Mouse (Mus musculus) spleen, adult 2 months (tissue): Measurements from ENCODE around the gene Camk1g. TPM values are rescaled to one million over a fixed set of nuclear protein-coding genes. Genes with fewer than 3 reads are reported as not detected.

Experiments used
- DNase-seq, 2 experiments: peaks; one replicate each; pipeline versions ENCODE4 v3.0.0 to v3.0.0-alpha.2; 2012 to 2021; ENCODE audit warnings: low spot score in 2 of 2, low read depth in 1 of 2
- H3K27ac ChIP-seq: fragments of 200-500 bp; 2 replicates; pipeline ENCODE4 v1.5.1; 2012; ENCODE audit warnings: low read length, inconsistent platforms; ENCODE audit not compliant: insufficient read depth
- H3K27me3 ChIP-seq: fragments of 200-500 bp; 2 replicates; pipeline ENCODE4 v1.6.1; 2012; ENCODE audit warnings: mild to moderate bottlenecking, moderate library complexity, low read length, inconsistent platforms; ENCODE audit not compliant: control insufficient read depth, insufficient read depth
- H3K36me3 ChIP-seq: fragments of 200-500 bp; 2 replicates; pipeline ENCODE4 v1.6.1; 2012; ENCODE audit warnings: mild to moderate bottlenecking, low read length, inconsistent platforms; ENCODE audit not compliant: control insufficient read depth, insufficient read depth
- H3K4me1 ChIP-seq: fragments of 200-500 bp; 2 replicates; pipeline ENCODE4 v1.6.1; 2011; ENCODE audit warnings: inconsistent platforms; ENCODE audit not compliant: control insufficient read depth, insufficient read depth, insufficient read length
- H3K4me3 ChIP-seq: fragments of 200-500 bp; 2 replicates; pipeline ENCODE4 v1.5.1; 2011; ENCODE audit warnings: mild to moderate bottlenecking, inconsistent platforms; ENCODE audit not compliant: insufficient read depth, insufficient read length; ENCODE audit errors: extremely low read depth
- CTCF ChIP-seq: fragments of 200-500 bp; IDR thresholded peaks from 2 replicates; pipeline ENCODE4 v1.5.1; 2011; ENCODE audit warnings: mild to moderate bottlenecking, inconsistent platforms; ENCODE audit not compliant: insufficient read depth, insufficient read length, insufficient replicate concordance; ENCODE audit errors: extremely low read depth
- POLR2A ChIP-seq: fragments of 200-500 bp; IDR thresholded peaks from 2 replicates; pipeline ENCODE4 v1.6.1; 2011; ENCODE audit warnings: low read depth, low read length, inconsistent platforms
- WGBS: fragments of 180-500 bp; shearing (Covaris S2); methylation state at CpG from one replicate; pipeline ENCODE4 v1.1.7; 2018; 5-methylcytosine and 5-hydroxymethylcytosine counted together
- polyA plus RNA-seq: library from polyadenylated mRNA; depleted of rRNA; stranded (reverse); fragments of >200 nt; gene quantifications from 2 replicates; pipeline ENCODE4 v1.2.3, GENCODE M21; 2012

Gene Camk1g
- polyA plus RNA-seq, 1 experiment = 0.26 TPM

GRCm38 (mm10) chr1:193319721-193320120 lies 50.4 kb downstream of the Camk1g start:
- 81% methylated on average over 3 of the region's 3 CpGs for WGBS
- H3K4me3 ChIP-seq = no peak overlapping the region
- H3K36me3 ChIP-seq = no peaks in the 10 kb centered on the region
- H3K4me1 ChIP-seq = no peaks in the 10 kb centered on the region
- no peaks in the 10 kb centered on the region for H3K27me3 ChIP-seq
- no peak overlapping the region for H3K27ac ChIP-seq
- TF ChIP-seq POLR2A = no peak
- no peak for TF ChIP-seq CTCF
- no peak for DNase-seq

GRCm38 (mm10) chr1:193317159-193317559 lies 52.9 kb downstream of the Camk1g start:
- no peaks in the 10 kb centered on the region for H3K4me1 ChIP-seq
- no peak overlapping the region for H3K27ac ChIP-seq
- H3K27me3 ChIP-seq = no peaks in the 10 kb centered on the region
- 68% methylated on average over 6 of the region's 6 CpGs for WGBS
- no peak for TF ChIP-seq POLR2A
- TF ChIP-seq CTCF = no peak
- H3K4me3 ChIP-seq = no peak overlapping the region
- no peak for DNase-seq
- H3K36me3 ChIP-seq = no peaks in the 10 kb centered on the region

GRCm38 (mm10) chr1:193316358-193316750 lies 53.7 kb downstream of the Camk1g start:
- TF ChIP-seq POLR2A (no peak), CTCF (no peak)
- Histone ChIP-seq H3K27ac (peak overlapping the region; percentile 39; the same call in 1 of the 2 replicates), H3K36me3 (no peaks in the 10 kb centered on the region), H3K4me1 (no peaks in the 10 kb centered on the region), H3K27me3 (no peaks in the 10 kb centered on the region), H3K4me3 (no peak overlapping the region)
- 82% methylated on average over 9 of the region's 9 CpGs for WGBS
- no peak for DNase-seq

- no peak for DNase-seq
- H3K4me3 ChIP-seq = no peak overlapping the region
- 0 out of 2 replicates have a peak overlapping the region, but pooled peaks have one; percentile 39 for H3K27ac ChIP-seq
- no peaks in the 10 kb centered on the region for H3K36me3 ChIP-seq
- 76% methylated on average over 5 of the region's 5 CpGs for WGBS
- H3K4me1 ChIP-seq = no peaks in the 10 kb centered on the region
- TF ChIP-seq CTCF = no peak
- TF ChIP-seq POLR2A = no peak
- no peaks in the 10 kb centered on the region for H3K27me3 ChIP-seq
Observed at GRCm38 (mm10) chr1:193315705-193316357, 54.3 kb downstream of the Camk1g start.

GRCm38 (mm10) chr1:193311596-193311995 lies 58.5 kb downstream of the Camk1g start:
- WGBS = 80% methylated on average over 1 of the region's 1 CpGs
- H3K4me3 ChIP-seq = no peak overlapping the region
- H3K27ac ChIP-seq = no peak overlapping the region
- no peak for TF ChIP-seq POLR2A
- TF ChIP-seq CTCF = no peak
- no peak for DNase-seq
- no peaks in the 10 kb centered on the region for H3K4me1 ChIP-seq
- H3K27me3 ChIP-seq = no peaks in the 10 kb centered on the region
- no peaks in the 10 kb centered on the region for H3K36me3 ChIP-seq

GRCm38 (mm10) chr1:193310519-193311085 lies 59.5 kb downstream of the Camk1g start:
- 89% methylated on average over 3 of the region's 3 CpGs for WGBS
- H3K27ac ChIP-seq = no peak overlapping the region
- H3K4me3 ChIP-seq = no peak overlapping the region
- no peaks in the 10 kb centered on the region for H3K27me3 ChIP-seq
- DNase-seq = no peak
- H3K4me1 ChIP-seq = no peaks in the 10 kb centered on the region
- no peaks in the 10 kb centered on the region for H3K36me3 ChIP-seq
- TF ChIP-seq CTCF = no peak
- TF ChIP-seq POLR2A = no peak
